Mouse (Mus musculus): ENCODE measurements at regions not wholly inside any gene's neighbourhood (a gene's known extent, or its start where the extent isn't known, plus 50 kb on each side); places are given as distances from the start of the nearest gene placed in this dataset.

GRCm38 (mm10) chr15:5839963-5840362 is 459.6 kb upstream of the Dab2 start:
- TF ChIP-seq HCFC1 (IDR thresholded peaks at IDR 0.05; ENCODE audit: low read depth, low read length): no peak
- no peak for TF ChIP-seq ZKSCAN1 (IDR thresholded peaks at IDR 0.05; ENCODE audit: low read depth, low read length)
- TF ChIP-seq MAFK (IDR thresholded peaks at IDR 0.05; ENCODE audit: borderline replicate concordance, low read depth, low read length): no peak
- TF ChIP-seq ZNF384 (IDR thresholded peaks at IDR 0.05; ENCODE audit: low read depth, low read length): no peak
- no peak for TF ChIP-seq CTCF (IDR thresholded peaks at IDR 0.05 in 2 of 3, conservative IDR thresholded peaks at IDR 0.05 in 1 of 3; ENCODE audit: control insufficient read depth in 1 of 3, insufficient read depth in 1 of 3, low read depth in 2 of 3, low read length in 3 of 3, poor library complexity in 1 of 3, severe bottlenecking in 1 of 3)
- TF ChIP-seq MXI1 (IDR thresholded peaks at IDR 0.05; ENCODE audit: low read depth, low read length): no peak
- no peak for TF ChIP-seq CHD1 (IDR thresholded peaks at IDR 0.05; ENCODE audit: low read depth, low read length)
- TF ChIP-seq RCOR1 (IDR thresholded peaks at IDR 0.05; ENCODE audit: low read depth, low read length): no peak
- TF ChIP-seq ELF1 (IDR thresholded peaks at IDR 0.05; ENCODE audit: low read depth, low read length): no peak
- TF ChIP-seq EP300 (IDR thresholded peaks at IDR 0.05; ENCODE audit: low read depth in 1 of 2, low read length in 2 of 2): no peak

Data from MEL (cell line).